Mouse (Mus musculus) heart, embryonic 11.5 days (tissue): ENCODE results near the gene Naglu. TPM values are rescaled to one million over a fixed set of nuclear protein-coding genes. Genes with fewer than 3 reads are reported as not detected.
A peak's percentile ranks its signal among the peaks of the same experiment; 100 is the strongest.

Source experiments
- ATAC-seq: fragments of 200-750 bp; cut with Nextera tagmentation; replicated peaks from 2 replicates; pipeline ENCODE4 v1.8.0; 2017; ENCODE audit warnings: moderate library complexity; ENCODE audit not compliant: insufficient number of reproducible peaks, low FRiP score, low TSS enrichment
- H3K27ac ChIP-seq: fragments of 300-500 bp; sonication (generic); 2 replicates; pipeline ENCODE4 v1.5.1; 2014; ENCODE audit warnings: mild to moderate bottlenecking, low read depth, low read length
- H3K27me3 ChIP-seq: fragments of 300-500 bp; sonication (generic); 2 replicates; pipeline ENCODE4 v1.6.1; 2014; ENCODE audit warnings: mild to moderate bottlenecking, low read length, mixed read lengths; ENCODE audit not compliant: control insufficient read depth, insufficient read depth
- H3K36me3 ChIP-seq: fragments of 300-500 bp; sonication (generic); 2 replicates; pipeline ENCODE4 v1.6.1; 2014; ENCODE audit warnings: mild to moderate bottlenecking, low read length, moderate library complexity, mixed read lengths; ENCODE audit not compliant: control insufficient read depth, insufficient read depth
- H3K4me1 ChIP-seq: fragments of 300-500 bp; sonication (generic); 2 replicates; pipeline ENCODE4 v1.6.1; 2014; ENCODE audit warnings: low read length; ENCODE audit not compliant: control insufficient read depth, insufficient read depth
- H3K4me2 ChIP-seq: fragments of 300-500 bp; sonication (generic); 2 replicates; pipeline ENCODE4 v1.6.1; 2014; ENCODE audit warnings: mild to moderate bottlenecking, moderate library complexity
- H3K4me3 ChIP-seq: fragments of 300-500 bp; sonication (generic); 2 replicates; pipeline ENCODE4 v1.5.1; 2014; ENCODE audit warnings: low read depth, low read length
- H3K9ac ChIP-seq: fragments of 300-500 bp; sonication (generic); 2 replicates; pipeline ENCODE4 v1.6.1; 2014; ENCODE audit warnings: mild to moderate bottlenecking, low read depth, low read length, moderate library complexity
- H3K9me3 ChIP-seq: fragments of 300-500 bp; sonication (generic); replicated peaks from 2 replicates; pipeline ENCODE4 v1.6.1; 2016; ENCODE audit warnings: low read length; ENCODE audit not compliant: control insufficient read depth
- WGBS: fragments of 180-500 bp; shearing (Covaris S2); extraction: QIAGEN DNeasy Blood & Tissue Kit; methylation state at CpG from one replicate; pipeline ENCODE4 v1.1.7; 2014; ENCODE audit not compliant: insufficient replicate concordance; 5-methylcytosine and 5-hydroxymethylcytosine counted together
- polyA plus RNA-seq: library from polyadenylated mRNA; unstranded; fragments of >200 nt; fragmentation: Nextera tagmentation; extraction: Ambion mirVana; gene quantifications from 2 replicates; pipeline ENCODE4 v1.2.1, GENCODE M21; 2014

The Naglu gene
- polyA plus RNA-seq, 1 experiment from 2014 or later: 9.6 TPM

DNA sequence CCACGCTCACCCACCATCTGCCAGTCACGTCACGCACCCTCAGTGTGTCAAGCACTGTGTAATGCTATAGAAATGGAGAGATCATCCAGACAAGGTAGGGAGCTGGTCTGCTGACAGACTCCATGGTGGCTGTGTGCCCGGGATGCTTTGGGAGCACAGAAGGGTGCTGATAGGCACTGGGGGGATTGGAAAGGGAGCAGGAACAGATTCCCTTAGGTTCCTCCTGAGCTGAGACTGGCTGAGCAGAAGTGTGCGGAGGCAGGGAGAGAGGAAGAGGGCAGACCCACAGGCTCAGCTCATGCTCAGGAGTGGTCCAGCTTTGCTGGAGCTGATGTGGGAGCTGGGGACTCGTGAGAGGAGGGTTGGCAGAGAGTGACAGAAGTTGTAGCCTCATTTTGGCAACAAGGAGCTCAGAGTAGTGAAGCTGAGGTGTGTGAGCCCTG is 18.7 kb upstream of the Naglu start:
- no peak overlapping the region for H3K4me2 ChIP-seq
- no peak overlapping the region for H3K9ac ChIP-seq
- H3K9me3 ChIP-seq: no peaks in the 10 kb centered on the region
- 82% methylated on average over 6 of the region's 6 CpGs for WGBS
- no peak overlapping the region for H3K27ac ChIP-seq
- peaks cover 37% of the 10 kb centered on the region for H3K36me3 ChIP-seq
- no peak for ATAC-seq
- no peak overlapping the region for H3K4me3 ChIP-seq
- no peaks in the 10 kb centered on the region for H3K27me3 ChIP-seq
- peaks cover 7% of the 10 kb centered on the region for H3K4me1 ChIP-seq

DNA sequence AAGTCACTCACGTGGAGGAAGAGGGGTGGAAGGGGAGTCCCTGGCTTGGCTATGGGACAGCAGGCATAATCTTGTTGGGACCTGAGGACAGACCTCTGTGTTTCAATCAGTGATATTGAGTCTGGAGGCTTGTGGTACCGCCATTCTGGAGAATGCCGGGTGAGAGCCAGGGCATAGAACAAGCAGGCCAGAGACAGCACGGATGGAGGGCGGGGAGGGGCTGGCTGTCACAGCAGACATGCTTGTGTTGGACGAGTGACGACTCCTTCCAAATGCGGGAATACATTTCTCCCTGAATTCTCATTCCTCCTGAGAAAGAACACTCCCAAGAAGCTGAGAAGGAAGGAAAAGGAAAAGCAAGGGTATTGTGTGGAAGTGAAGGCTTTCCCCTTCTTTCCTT is 18.2 kb upstream of the Naglu start:
- Histone ChIP-seq H3K27ac (no peak overlapping the region), H3K9me3 (no peaks in the 10 kb centered on the region), H3K4me2 (no peak overlapping the region), H3K27me3 (no peaks in the 10 kb centered on the region), H3K36me3 (peaks cover 34% of the 10 kb centered on the region), H3K4me1 (peaks cover 9% of the 10 kb centered on the region), H3K4me3 (no peak overlapping the region), H3K9ac (no peak overlapping the region)
- 81% methylated on average over 8 of the region's 8 CpGs for WGBS
- no peak for ATAC-seq

DNA sequence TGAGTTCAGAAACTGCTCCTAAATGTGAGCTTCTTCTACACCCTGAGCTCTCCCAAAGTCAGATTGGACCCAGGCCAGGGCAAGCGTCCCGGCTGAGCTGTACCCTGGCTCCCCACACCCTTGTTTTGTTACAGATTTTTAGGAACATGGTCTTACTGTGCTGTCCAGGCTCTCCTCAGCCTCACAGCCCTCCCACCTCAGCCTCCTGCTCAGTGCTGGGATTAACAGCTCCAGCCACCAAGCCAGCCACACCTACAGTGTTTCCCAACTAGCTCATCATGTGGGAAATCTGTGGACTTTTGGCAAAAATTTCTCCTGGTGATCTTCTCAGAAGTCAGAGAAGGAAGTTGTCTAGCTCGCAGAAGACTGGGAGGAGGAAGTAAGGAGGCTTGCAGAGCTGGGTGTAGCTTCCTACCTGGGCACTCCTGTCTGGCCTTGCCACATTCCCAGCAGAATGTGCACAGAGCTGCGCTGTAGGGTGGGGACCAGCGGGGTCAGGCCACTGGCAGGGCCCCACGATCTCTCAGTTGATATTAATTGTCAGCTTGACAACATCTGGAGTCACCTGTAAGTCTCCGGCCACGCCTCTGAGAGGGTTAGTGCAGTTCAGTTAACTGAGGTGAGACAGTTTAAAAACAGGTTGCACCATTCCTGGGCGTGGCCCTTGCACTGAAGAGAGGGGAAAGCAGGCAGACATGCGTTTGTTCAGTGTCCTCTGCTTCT is 16.9 kb upstream of the Naglu start:
- no peak overlapping the region for H3K27ac ChIP-seq
- no peak for ATAC-seq
- H3K27me3 ChIP-seq: no peaks in the 10 kb centered on the region
- no peak overlapping the region for H3K4me2 ChIP-seq
- peaks cover 30% of the 10 kb centered on the region for H3K36me3 ChIP-seq
- WGBS: 91% methylated on average over 10 of the region's 10 CpGs
- no peak overlapping the region for H3K4me3 ChIP-seq
- H3K9me3 ChIP-seq: no peaks in the 10 kb centered on the region
- no peak overlapping the region for H3K9ac ChIP-seq
- peaks cover 22% of the 10 kb centered on the region for H3K4me1 ChIP-seq

DNA sequence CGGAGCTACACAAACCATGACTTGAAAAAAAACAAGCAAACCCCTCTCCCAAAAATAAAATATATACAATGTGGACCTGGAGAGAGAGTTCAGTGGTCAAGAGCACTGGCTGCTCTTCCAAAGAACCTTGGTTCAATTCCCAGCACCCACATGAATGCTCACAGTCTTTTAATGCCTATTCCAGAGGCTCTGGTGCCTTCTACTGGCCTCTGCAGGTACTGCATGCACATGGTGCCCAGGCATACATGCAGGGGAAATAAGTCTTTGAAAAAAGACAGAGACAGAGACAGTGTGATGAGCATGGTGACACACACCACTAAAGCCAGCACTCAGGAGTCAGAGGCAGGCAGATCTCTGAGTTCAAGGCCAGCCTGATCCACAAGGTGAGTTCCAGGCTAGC is 15.8 kb upstream of the Naglu start:
- no peak overlapping the region for H3K4me2 ChIP-seq
- H3K4me1 ChIP-seq: peaks cover 33% of the 10 kb centered on the region
- H3K4me3 ChIP-seq: no peak overlapping the region
- H3K27me3 ChIP-seq: no peaks in the 10 kb centered on the region
- no peak overlapping the region for H3K9ac ChIP-seq
- peaks cover 21% of the 10 kb centered on the region for H3K36me3 ChIP-seq
- ATAC-seq: no peak
- no peaks in the 10 kb centered on the region for H3K9me3 ChIP-seq
- 93% methylated on average over 1 of the region's 1 CpGs for WGBS
- H3K27ac ChIP-seq: no peak overlapping the region

DNA sequence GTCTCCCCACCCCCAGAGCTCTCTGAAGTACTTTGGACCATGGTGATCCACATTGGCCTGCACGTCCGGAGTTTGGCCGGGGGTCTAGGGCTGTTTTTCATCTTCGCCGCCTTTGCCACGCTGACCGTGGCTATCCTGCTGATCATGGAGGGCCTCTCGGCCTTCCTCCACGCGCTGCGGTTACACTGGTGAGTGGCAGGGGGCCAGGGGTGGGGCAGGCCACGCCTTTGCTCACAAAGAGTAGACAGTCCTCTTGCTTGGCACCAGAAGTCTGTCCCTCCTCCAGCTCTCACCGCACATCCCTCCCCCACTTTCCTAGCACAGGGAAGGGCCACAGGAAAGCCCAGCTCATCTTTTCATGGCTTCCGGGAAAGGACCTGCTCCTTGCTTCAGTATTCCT is 14.4 kb upstream of the Naglu start:
- H3K4me3 ChIP-seq: no peak overlapping the region
- ATAC-seq: no peak
- H3K27ac ChIP-seq: no peak overlapping the region
- no peaks in the 10 kb centered on the region for H3K27me3 ChIP-seq
- H3K4me2 ChIP-seq: no peak overlapping the region
- no peaks in the 10 kb centered on the region for H3K9me3 ChIP-seq
- no peak overlapping the region for H3K9ac ChIP-seq
- 74% methylated on average over 14 of the region's 14 CpGs for WGBS
- H3K36me3 ChIP-seq: peaks cover 21% of the 10 kb centered on the region
- peaks cover 47% of the 10 kb centered on the region for H3K4me1 ChIP-seq

DNA sequence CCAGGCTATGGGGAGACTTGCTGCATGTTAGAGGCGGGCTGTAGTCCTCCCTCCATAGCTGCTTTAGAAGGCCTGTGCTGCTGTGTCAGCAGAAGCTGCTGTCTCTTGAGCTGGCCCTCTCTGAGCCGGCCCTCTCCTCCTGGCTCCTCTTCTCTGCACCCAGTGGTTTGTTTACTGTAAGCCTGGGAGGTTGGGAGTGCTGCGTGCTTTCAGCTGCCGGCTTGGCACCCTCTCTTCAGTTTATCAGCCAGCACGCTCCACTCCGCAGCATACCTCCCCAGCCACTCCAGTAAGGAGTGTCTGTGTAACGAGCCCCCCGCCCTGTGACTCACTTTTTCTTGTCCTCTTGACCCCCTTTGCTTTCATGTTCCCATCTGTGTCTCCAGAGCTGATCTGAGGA is 12.9 kb upstream of the Naglu start:
- peaks cover 60% of the 10 kb centered on the region for H3K4me1 ChIP-seq
- no peaks in the 10 kb centered on the region for H3K27me3 ChIP-seq
- H3K27ac ChIP-seq: peak overlapping the region; percentile 84
- WGBS: 23% methylated on average over 8 of the region's 8 CpGs
- no peak overlapping the region for H3K4me3 ChIP-seq
- H3K9ac ChIP-seq: peak overlapping the region; percentile 40
- ATAC-seq: no peak; the same call in 1 of the 2 replicates
- no peaks in the 10 kb centered on the region for H3K9me3 ChIP-seq
- peak overlapping the region; percentile 31 for H3K4me2 ChIP-seq
- H3K36me3 ChIP-seq: peaks cover 17% of the 10 kb centered on the region

DNA sequence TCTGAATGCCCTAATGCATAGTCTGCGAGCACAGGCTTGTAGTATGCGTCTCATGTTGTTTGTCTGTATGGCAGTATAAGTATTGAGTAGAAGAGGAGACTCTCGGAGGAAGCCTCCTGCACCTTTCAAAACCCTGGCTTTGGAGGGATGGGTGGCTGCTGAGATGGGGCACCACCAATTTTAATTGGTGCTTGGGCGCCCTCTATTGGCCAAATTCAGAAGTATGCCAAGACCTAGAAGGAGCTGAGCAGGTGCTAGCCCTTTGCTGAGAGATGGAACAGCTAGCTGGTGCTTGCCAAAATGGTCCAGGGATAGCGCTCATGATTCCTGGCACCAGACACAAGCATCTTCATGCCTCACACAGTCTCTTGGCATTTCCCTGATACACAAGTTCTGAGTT is 12.0 kb upstream of the Naglu start:
- no peaks in the 10 kb centered on the region for H3K9me3 ChIP-seq
- H3K27me3 ChIP-seq: no peaks in the 10 kb centered on the region
- peaks cover 70% of the 10 kb centered on the region for H3K4me1 ChIP-seq
- peaks cover 17% of the 10 kb centered on the region for H3K36me3 ChIP-seq
- 31% methylated on average over 5 of the region's 5 CpGs for WGBS
- H3K27ac ChIP-seq: peak overlapping the region; percentile 84; the same call in 1 of the 2 replicates
- H3K4me3 ChIP-seq: no peak overlapping the region
- no peak for ATAC-seq
- no peak overlapping the region for H3K4me2 ChIP-seq
- H3K9ac ChIP-seq: no peak overlapping the region

DNA sequence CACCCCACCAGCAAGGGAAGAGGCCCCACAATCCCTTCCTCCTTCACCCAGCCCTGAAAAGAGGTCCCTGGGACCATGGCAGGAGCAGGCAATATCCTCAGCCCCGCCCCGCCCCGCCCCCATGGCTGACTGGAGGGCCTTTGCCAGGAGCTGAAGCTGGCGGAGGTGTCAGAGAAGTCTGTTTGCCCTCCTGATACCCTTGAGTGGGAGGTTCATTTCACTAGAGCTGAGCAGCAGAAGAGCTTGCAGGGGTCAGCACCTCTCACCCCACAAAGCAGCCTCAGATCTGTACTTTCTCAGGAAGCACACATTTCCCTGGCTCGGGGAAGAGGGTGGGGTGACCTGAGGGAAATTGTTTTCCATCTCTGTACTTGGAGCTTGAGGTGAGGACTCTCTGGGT is 11.1 kb upstream of the Naglu start:
- no peak for ATAC-seq
- peaks cover 10% of the 10 kb centered on the region for H3K36me3 ChIP-seq
- H3K9ac ChIP-seq: peak overlapping the region; percentile 17; the same call in 1 of the 2 replicates
- WGBS: 48% methylated on average over 5 of the region's 5 CpGs
- peaks cover 78% of the 10 kb centered on the region for H3K4me1 ChIP-seq
- H3K4me3 ChIP-seq: no peak overlapping the region
- H3K27ac ChIP-seq: peak overlapping the region; percentile 99
- H3K9me3 ChIP-seq: no peaks in the 10 kb centered on the region
- H3K27me3 ChIP-seq: no peaks in the 10 kb centered on the region
- no peak overlapping the region for H3K4me2 ChIP-seq

DNA sequence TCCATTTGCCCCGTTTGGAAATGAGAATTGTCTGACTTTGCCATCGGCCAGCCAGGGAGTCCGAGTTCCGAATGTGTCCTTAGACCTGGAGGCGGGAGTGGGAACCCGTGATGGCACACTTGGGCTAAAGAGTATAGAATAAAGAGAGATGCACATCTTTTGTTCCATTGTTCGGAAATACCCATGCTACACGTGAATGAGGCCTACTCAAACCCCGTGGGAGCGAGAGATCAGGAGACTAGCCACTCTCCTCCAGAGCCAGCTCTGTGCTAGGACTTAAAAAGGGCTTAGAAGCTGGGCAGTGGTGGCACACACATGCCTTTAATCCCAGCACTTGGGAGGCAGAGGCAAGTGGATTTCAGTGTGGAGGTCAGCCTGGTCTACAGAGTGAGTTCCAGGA is 10.3 kb upstream of the Naglu start:
- H3K4me1 ChIP-seq: peaks cover 86% of the 10 kb centered on the region
- H3K9me3 ChIP-seq: no peaks in the 10 kb centered on the region
- H3K27me3 ChIP-seq: no peaks in the 10 kb centered on the region
- 86% methylated on average over 10 of the region's 10 CpGs for WGBS
- peaks cover 6% of the 10 kb centered on the region; the same call in 1 of the 2 replicates for H3K36me3 ChIP-seq
- no peak for ATAC-seq
- no peak overlapping the region; the same call in 1 of the 2 replicates for H3K9ac ChIP-seq
- H3K4me2 ChIP-seq: no peak overlapping the region
- no peak overlapping the region for H3K4me3 ChIP-seq
- H3K27ac ChIP-seq: peak overlapping the region; percentile 99
